Mouse (Mus musculus) testis, adult 2 months (tissue): ENCODE measurements at regions not wholly inside any gene's neighbourhood (a gene's known extent, or its start where the extent isn't known, plus 50 kb on each side); places are given as distances from the start of the nearest gene placed in this dataset.

Experiments
- H3K27ac ChIP-seq: fragments of 200-500 bp; 2 replicates; pipeline ENCODE4 v1.5.1; 2012; ENCODE audit warnings: low read depth, low read length; ENCODE audit not compliant: control insufficient read depth, insufficient read depth
- H3K27me3 ChIP-seq: fragments of 200-500 bp; 2 replicates; pipeline ENCODE4 v1.6.1; 2012; ENCODE audit warnings: mild to moderate bottlenecking, low read length, moderate library complexity; ENCODE audit not compliant: control insufficient read depth, insufficient read depth
- H3K36me3 ChIP-seq: fragments of 200-500 bp; 2 replicates; pipeline ENCODE4 v1.6.1; 2012; ENCODE audit warnings: mild to moderate bottlenecking, low read length; ENCODE audit not compliant: control insufficient read depth, insufficient read depth
- H3K4me1 ChIP-seq: fragments of 200-500 bp; 2 replicates; pipeline ENCODE4 v1.6.1; 2012; ENCODE audit warnings: low read length; ENCODE audit not compliant: control insufficient read depth, insufficient read depth
- H3K4me3 ChIP-seq: fragments of 200-500 bp; 2 replicates; pipeline ENCODE4 v1.5.1; 2012; ENCODE audit warnings: low read depth, mild to moderate bottlenecking, low read length, moderate library complexity, mixed read lengths; ENCODE audit not compliant: control insufficient read depth
- CTCF ChIP-seq: fragments of 200-500 bp; IDR thresholded peaks from 2 replicates; pipeline ENCODE4 v1.5.1; 2012; ENCODE audit warnings: low read depth, mild to moderate bottlenecking, inconsistent platforms, low read length, moderate library complexity; ENCODE audit not compliant: control insufficient read depth, insufficient read depth, insufficient replicate concordance
- POLR2A ChIP-seq: fragments of 200-500 bp; IDR thresholded peaks from 2 replicates; pipeline ENCODE4 v1.6.1; 2012; ENCODE audit warnings: low read depth, mild to moderate bottlenecking, inconsistent platforms, low read length, moderate library complexity; ENCODE audit not compliant: control insufficient read depth

DNA sequence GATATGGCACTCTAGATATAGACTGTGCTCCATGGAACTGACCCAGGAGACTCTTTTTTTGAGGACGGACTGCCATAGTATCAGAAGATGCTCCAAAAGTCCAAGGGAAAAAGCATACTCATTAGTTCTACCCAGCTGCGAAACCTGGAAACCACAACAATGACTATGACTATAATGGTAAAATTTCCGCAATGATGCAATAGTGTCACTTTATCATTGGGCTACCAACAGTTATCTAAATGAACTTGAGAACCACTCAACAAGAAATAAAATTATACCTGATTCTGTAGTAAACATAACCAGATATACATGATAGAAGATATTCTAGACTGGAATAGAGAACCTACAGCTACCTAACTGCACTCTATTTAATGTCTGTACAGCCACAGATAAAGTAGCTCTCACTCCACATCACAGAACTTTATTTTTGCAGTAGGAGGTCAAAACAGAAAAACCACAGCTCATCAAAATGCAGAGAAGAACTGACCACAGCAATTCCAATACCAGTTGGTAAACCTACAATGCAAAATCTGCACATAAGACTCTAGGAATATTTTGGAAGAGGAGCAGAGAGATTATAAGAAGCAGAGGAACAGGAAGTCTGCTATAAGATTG lies 1255.8 kb upstream of the Zeb2 start:
- H3K4me1 ChIP-seq: no peaks in the 10 kb centered on the region
- no peaks in the 10 kb centered on the region for H3K27me3 ChIP-seq
- no peak overlapping the region for H3K4me3 ChIP-seq
- TF ChIP-seq CTCF (no peak), POLR2A (no peak)
- H3K36me3 ChIP-seq: no peaks in the 10 kb centered on the region
- no peak overlapping the region for H3K27ac ChIP-seq

- Histone ChIP-seq H3K4me3 (no peak overlapping the region), H3K4me1 (no peaks in the 10 kb centered on the region), H3K27ac (no peak overlapping the region), H3K27me3 (no peaks in the 10 kb centered on the region), H3K36me3 (no peaks in the 10 kb centered on the region)
- TF ChIP-seq CTCF (no peak), POLR2A (no peak)
Measured at GRCm38 (mm10) chr2:46371755-46372154, 1254.6 kb upstream of the Zeb2 start.

GRCm38 (mm10) chr2:46370949-46371348 lies 1253.8 kb upstream of the Zeb2 start:
- Histone ChIP-seq H3K4me1 (no peaks in the 10 kb centered on the region), H3K27ac (no peak overlapping the region), H3K27me3 (no peaks in the 10 kb centered on the region), H3K4me3 (no peak overlapping the region), H3K36me3 (no peaks in the 10 kb centered on the region)
- TF ChIP-seq POLR2A: no peak
- TF ChIP-seq CTCF: no peak

DNA sequence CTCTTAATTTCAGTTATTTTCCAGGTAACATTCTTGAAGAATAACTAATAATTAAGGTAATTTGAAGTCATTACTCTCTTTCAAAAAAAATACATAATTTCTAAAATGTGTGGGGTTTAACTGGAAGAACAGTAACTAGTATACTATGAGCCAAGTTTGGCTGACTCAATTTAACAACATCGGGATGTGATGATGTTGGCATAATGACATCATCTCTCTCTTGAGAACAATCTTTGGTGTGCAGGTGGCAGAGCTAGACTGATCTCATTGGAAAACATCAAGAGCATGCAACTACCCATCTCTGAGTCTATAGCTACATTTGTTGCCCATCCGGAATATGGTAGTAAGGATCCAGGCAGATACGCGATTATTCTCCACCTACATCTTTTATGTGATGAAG lies 1251.7 kb upstream of the Zeb2 start:
- Histone ChIP-seq H3K27me3 (no peaks in the 10 kb centered on the region), H3K27ac (no peak overlapping the region), H3K4me3 (no peak overlapping the region), H3K4me1 (no peaks in the 10 kb centered on the region), H3K36me3 (no peaks in the 10 kb centered on the region)
- TF ChIP-seq CTCF: no peak
- TF ChIP-seq POLR2A: no peak

DNA sequence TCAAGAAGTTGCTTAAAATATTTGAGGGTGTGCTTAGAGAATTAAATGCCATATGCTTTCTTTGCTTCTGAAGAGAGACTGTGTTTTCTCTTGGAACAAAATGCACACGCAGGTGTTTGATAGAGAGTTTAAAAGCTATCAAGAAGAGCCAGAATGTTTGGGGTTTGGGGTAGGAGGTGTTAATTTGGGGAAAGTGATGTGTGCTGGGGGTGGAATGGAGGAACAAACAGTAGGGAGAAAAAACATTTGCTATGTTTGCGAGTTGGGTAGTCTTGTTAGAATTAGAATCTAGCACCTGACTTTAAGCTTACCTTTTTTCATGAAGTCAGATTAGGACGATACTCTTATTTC lies 1248.9 kb upstream of the Zeb2 start:
- no peak for TF ChIP-seq CTCF
- no peak for TF ChIP-seq POLR2A
- Histone ChIP-seq H3K36me3 (no peaks in the 10 kb centered on the region), H3K4me1 (no peaks in the 10 kb centered on the region), H3K27me3 (no peaks in the 10 kb centered on the region), H3K4me3 (no peak overlapping the region), H3K27ac (no peak overlapping the region)

DNA sequence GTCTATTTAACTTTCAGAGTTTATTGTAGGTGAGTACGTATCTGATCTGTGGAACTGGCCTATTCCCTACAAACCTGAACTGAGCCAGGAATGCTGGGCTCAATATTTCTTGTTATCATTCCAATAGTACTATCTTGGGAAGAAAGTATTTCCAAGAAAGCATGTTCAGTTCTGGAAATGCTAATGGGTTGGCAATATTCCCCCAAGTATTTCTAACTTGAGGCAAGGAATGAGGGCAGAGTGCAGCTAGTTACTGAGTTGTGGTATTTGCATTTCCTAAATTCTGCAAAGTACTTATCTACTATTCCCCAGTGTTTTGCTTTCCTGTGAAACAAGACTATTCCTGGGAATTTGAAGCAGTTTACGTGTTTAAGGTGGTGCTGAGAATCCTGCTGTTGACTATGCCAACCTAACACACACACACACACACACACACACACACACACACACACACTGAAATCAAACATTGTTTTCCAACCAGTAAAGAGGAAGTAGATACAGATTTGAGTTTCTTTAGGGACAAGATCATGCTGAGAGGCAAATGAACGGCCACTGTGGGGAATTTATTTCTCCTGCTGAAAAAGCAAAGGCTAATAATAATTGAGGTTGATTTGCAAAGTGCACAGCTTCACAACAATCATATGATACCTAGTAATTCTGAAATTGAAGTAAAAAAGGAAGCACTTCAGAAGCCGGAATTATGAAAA lies 1248.4 kb upstream of the Zeb2 start:
- no peak for TF ChIP-seq POLR2A
- no peak for TF ChIP-seq CTCF
- H3K4me3 ChIP-seq: no peak overlapping the region
- no peaks in the 10 kb centered on the region for H3K27me3 ChIP-seq
- no peak overlapping the region for H3K27ac ChIP-seq
- no peaks in the 10 kb centered on the region for H3K36me3 ChIP-seq
- H3K4me1 ChIP-seq: no peaks in the 10 kb centered on the region

GRCm38 (mm10) chr2:46360049-46360712 lies 1243.0 kb upstream of the Zeb2 start:
- H3K27me3 ChIP-seq: no peaks in the 10 kb centered on the region
- no peak overlapping the region for H3K27ac ChIP-seq
- no peaks in the 10 kb centered on the region for H3K4me1 ChIP-seq
- no peaks in the 10 kb centered on the region for H3K36me3 ChIP-seq
- TF ChIP-seq POLR2A: no peak
- TF ChIP-seq CTCF: no peak
- no peak overlapping the region for H3K4me3 ChIP-seq
